Mouse (Mus musculus) cerebellum, adult 9-10 months (tissue): ENCODE data around the gene Olfr573-ps1.

Source experiments
- DNase-seq: peaks from one replicate; pipeline ENCODE4 v3.0.0; 2022

Gene Olfr573-ps1

DNA sequence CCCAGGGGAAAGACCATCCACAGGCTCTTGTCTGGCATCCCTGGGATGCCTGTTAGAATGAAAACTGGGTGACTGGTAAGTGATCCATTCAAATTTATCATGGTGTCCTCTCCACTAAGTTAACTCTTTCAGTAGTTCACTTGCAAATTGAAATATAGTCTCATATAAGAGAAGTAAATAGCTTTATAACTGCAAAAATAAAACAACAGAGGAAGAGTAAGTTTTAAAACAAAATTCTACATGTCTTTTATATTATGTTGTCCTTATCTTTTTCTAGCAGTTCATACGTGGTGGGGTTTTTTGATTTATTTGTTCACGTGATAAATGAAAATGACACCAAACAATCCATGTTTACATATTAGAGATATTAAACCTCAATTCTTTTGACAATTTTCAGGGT lies at the start of gene Olfr573-ps1:
Gene Olfr573-ps1 (minus strand): TSS at position 101 of the 400 bp plus-strand sequence.
- DNase-seq: no peak

GRCm38 (mm10) chr7:102989224-102989623 lies 46.8 kb upstream of the Olfr573-ps1 start, which contains the start of gene Olfr578:
Olfr578 (minus strand) TSS chr7:102989324.
- DNase-seq: no peak

DNA sequence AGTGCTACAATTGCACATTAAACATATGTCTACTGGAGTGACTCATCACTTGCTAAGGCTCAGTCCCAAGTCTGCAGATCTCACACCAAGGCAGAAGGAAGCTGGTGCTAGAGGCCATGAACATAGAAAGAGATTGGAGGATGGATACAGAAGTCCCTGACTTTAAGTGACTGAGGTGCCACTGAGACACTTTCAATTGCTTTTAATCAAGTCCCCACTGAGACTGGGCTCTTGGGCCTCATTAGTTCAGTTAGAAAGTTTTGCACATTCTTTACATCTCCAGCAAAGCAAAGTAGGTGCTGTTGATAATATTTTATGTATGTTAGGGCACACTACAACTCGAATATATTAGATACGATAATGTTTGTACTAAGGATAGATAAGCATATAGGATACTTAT lies 33.5 kb upstream of the Olfr573-ps1 start, which contains the start of gene Olfr577:
Gene Olfr577 (minus strand): TSS at position 101 of the 400 bp plus-strand sequence.
- DNase-seq: no peak

DNA sequence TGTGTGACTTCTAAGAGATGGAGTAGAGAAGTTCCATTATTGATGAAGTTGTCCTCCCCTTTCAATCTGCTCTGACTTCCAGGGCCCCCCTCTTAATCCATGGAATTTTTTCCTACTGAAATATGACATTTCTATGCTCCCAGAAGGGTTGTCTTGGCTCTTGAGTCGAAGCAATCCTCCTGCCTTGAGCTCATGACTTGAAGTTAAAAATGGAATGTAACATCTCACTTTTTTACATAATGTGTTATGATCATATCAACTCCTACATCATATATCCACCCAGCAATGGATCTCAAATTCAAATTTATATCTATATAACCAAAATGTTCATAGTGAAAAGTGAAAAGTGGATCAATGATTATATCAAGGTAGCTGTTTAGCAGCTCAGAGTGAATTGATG lies 32.0 kb upstream of the Olfr573-ps1 start:
- no peak for DNase-seq

DNA sequence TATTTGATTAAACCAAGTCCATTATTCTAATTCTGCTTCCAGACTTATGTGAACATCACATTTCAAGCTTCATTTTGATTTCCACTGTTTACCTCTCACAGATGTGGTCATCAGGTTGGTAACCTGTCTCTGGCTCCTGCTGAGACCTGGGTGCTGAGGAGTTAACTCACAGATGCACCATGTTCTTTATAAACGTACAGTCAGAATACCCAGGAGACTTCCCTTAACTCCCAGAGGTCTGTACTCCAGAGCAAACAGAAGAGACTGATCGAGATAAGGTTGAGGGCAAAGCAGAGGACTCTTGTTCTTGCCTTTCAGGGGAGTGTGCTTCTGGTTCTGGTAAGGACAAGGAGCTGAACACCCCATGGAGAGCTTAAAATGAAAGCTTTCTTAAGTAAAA lies 20.0 kb upstream of the Olfr573-ps1 start, which contains the start of gene Olfr576:
Gene Olfr576 (plus strand): TSS at position 301 of the 400 bp plus-strand sequence.
- DNase-seq: no peak

DNA sequence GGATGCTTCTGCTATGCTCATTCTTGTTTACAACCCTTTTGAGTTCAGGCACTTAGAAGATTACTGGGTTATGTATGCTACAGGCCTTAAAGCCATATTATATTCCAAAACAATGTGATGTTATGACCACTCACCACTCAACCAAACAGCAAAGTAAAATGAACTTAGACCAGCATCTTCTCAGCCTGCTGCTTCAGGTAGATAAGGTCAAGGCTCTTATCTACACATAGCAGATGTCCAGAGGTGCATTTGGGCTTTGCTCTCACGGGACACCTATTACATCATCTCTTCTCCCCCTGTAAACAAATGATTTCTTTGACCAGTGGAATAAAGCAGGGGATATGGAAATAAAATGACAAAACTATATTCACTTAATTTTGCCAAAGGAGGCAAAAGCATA lies 16.2 kb upstream of the Olfr573-ps1 start, which contains the start of gene Olfr575:
Gene Olfr575 (minus strand): TSS at position 183 of the 400 bp plus-strand sequence.
- DNase-seq: no peak

GRCm38 (mm10) chr7:102958137-102958536 lies 15.8 kb upstream of the Olfr573-ps1 start:
- no peak for DNase-seq

GRCm38 (mm10) chr7:102950732-102951131 lies 8.4 kb upstream of the Olfr573-ps1 start:
- DNase-seq: no peak

- no peak for DNase-seq
Observed at GRCm38 (mm10) chr7:102948167-102948566, 5.8 kb upstream of the Olfr573-ps1 start, which contains the start of gene Olfr574. Olfr574 (plus strand) TSS chr7:102948467.

GRCm38 (mm10) chr7:102943417-102943816 lies 1.0 kb upstream of the Olfr573-ps1 start:
- no peak for DNase-seq

DNA sequence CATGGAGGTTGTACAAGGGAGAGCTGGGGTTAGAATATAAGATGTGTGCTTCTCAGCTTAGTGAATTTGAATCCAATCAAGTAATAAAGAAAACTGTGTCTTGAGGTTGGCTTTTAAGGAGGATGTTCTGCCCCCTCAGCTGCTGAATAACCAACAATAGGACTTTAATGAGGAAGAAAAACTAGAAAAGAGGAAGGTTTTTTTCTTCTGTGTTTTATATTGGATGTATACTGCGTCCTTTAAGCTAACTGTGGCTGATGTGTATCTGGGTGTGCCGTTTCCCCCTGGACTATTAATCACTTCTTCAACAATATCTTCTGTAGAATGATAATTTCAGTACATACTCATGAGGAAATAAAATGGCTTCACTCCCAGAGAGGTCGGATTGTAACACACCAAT lies 15.3 kb downstream of the Olfr573-ps1 start:
- DNase-seq: no peak

DNA sequence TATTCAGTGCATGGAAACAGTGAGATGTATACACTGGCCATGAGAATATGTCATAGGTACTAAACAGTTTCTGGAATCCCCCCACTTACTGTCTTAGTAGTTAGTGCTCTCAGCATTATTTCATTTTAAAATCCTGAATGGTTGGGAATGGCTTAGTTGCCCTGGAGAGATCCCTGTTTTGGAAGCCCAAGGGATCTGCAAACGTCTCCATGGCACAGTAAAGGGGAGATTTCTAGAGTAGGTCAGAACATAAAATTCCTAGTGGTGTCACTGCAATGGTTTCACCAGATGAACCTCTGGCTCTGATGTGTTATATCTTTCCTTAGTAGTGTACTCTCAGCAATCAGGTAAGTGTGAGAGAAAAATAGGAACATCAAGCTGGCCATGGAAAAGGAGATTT lies 18.3 kb downstream of the Olfr573-ps1 start, which contains the start of gene Olfr572:
Gene Olfr572 (plus strand): TSS at position 301 of the 400 bp plus-strand sequence.
- no peak for DNase-seq

DNA sequence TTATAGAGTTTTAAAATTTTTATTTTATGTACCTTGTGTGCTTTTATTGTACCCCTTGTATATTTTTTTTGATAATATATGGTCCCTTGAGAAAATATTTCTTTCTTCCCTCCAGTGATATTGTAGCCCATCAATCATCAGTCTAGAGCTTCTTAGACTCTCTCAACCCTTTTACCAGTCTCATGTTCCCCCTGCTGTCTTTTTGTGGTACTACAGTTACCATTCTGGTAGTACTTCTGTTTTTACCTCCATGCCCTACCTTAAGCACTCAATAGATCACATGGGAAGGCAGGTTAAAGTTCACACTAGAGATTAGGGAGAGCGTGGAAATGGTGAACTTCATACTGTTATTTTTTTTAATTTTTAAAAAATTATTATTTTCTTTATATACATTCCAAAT lies 22.7 kb downstream of the Olfr573-ps1 start:
- peak; percentile 16 for DNase-seq

- DNase-seq: no peak
Observed at GRCm38 (mm10) chr7:102917032-102917875, 25.1 kb downstream of the Olfr573-ps1 start, which contains the start of gene Olfr571. Olfr571 (minus strand) TSS chr7:102917536.

GRCm38 (mm10) chr7:102916405-102916804 lies 26.0 kb downstream of the Olfr573-ps1 start:
- DNase-seq: no peak

- no peak for DNase-seq
Observed at GRCm38 (mm10) chr7:102915261-102915660, 27.1 kb downstream of the Olfr573-ps1 start.
